Mouse (Mus musculus) C2C12 (cell line): Measurements from ENCODE around the gene 3110040M04Rik.

ENCODE experiments used
- CEBPB ChIP-seq: IDR thresholded peaks from one replicate; pipeline ENCODE4 v1.6.1; 2011; ENCODE audit warnings: low read depth, mild to moderate bottlenecking, control low read depth, moderate library complexity
- CTCF ChIP-seq: IDR thresholded peaks from one replicate; pipeline ENCODE4 v1.5.1; 2011; ENCODE audit not compliant: control insufficient read depth, insufficient read depth, insufficient read length
- MAX ChIP-seq: IDR thresholded peaks from one replicate; pipeline ENCODE4 v1.6.1; 2011; ENCODE audit warnings: mild to moderate bottlenecking, control low read depth
- MYOG ChIP-seq: IDR thresholded peaks from one replicate; pipeline ENCODE4 v1.6.1; 2011; ENCODE audit not compliant: control insufficient read depth, insufficient read length; ENCODE audit errors: extremely low read depth
- USF1 ChIP-seq: IDR thresholded peaks from one replicate; pipeline ENCODE4 v1.6.1; 2011; ENCODE audit warnings: low read depth, mild to moderate bottlenecking, control low read depth, moderate library complexity

- TF ChIP-seq CTCF (no peak), USF1 (no peak), MAX (no peak), CEBPB (no peak), MYOG (no peak)
Observed at GRCm38 (mm10) chr1:151237780-151238179, 33.9 kb downstream of the 3110040M04Rik start.
